Mouse (Mus musculus) bone marrow macrophage, adult 2 months (primary cell): ENCODE measurements at regions not wholly inside any gene's neighbourhood (a gene's known extent, or its start where the extent isn't known, plus 50 kb on each side); places are given as distances from the start of the nearest gene placed in this dataset.

ENCODE experiments used
- CTCF ChIP-seq: IDR thresholded peaks from 2 replicates; pipeline ENCODE4 v1.5.1; 2012; ENCODE audit warnings: low read depth, mild to moderate bottlenecking, low read length, moderate library complexity
- POLR2A ChIP-seq: IDR thresholded peaks from 2 replicates; pipeline ENCODE4 v1.6.1; 2012; ENCODE audit warnings: mild to moderate bottlenecking, low read depth, low read length, borderline replicate concordance

DNA sequence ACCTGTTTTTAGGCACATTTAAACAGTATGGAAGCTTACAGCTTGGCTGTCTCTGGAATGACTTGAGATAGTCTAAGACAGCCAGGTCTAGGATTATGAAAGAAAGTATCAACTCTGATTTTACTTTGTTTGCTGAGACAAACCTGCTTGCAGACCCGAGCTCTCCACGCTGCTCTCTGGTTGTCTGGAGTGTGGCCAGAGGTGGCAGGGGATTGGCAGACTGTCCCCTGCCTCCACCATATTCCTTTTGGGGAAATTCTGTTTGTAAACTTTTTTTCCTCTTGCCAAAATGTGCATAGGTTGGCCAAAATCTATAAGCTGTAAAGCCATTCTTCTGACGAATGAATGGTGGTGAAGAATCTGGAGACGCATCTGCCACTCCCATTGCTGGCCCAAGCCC lies 143.1 kb upstream of the Fer start:
- no peak for TF ChIP-seq CTCF
- TF ChIP-seq POLR2A, result no peak
